Mouse (Mus musculus): ENCODE measurements around the gene Plac1. TPM values are rescaled to one million over a fixed set of nuclear protein-coding genes. Genes with fewer than 3 reads are reported as not detected.

Plac1 gene
- polyA plus RNA-seq, 1 experiment from 2014 or later = 5.4 TPM

GRCm38 (mm10) chrX:53237971-53238370, 1.9 kb downstream of the Plac1 start:
- Histone ChIP-seq H3K36me3 (ENCODE audit: control insufficient read depth, insufficient read depth, low read length) (no peaks in the 10 kb centered on the region), H3K27ac (ENCODE audit: low read depth, low read length) (no peak overlapping the region), H3K9me3 (ENCODE audit: control insufficient read depth, low read length) (no peaks in the 10 kb centered on the region), H3K27me3 (ENCODE audit: control insufficient read depth, insufficient read depth, low read length) (no peaks in the 10 kb centered on the region), H3K4me3 (ENCODE audit: low read length) (no peak overlapping the region), H3K9ac (ENCODE audit: low read depth, low read length) (no peak overlapping the region), H3K4me1 (ENCODE audit: control insufficient read depth, insufficient read depth, low read length) (no peaks in the 10 kb centered on the region), H3K4me2 (replicated peaks; ENCODE audit: low read depth, low read length) (no peak overlapping the region)
- no peak for ATAC-seq (ENCODE audit: low FRiP score, low TSS enrichment)
- WGBS = 19% methylated on average over 2 of the region's 2 CpGs

DNA sequence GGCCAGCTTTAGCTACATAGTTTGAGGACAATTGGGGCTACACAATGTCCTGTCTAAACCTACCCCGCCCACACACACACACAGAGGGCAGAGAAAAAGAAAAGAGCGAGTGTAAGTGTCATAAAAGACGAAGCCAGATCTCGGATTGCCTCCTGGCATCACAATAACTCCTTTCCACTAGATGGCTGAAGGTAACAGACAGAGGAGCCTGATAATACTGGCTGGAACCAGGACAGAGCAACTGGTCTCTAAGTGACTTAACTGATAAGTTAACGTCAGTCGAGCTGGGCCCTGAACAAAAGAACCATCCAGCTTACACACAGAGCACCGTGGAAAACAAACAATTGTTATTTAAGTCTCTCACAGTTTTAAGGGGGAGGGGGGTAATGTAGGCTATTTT, 3.5 kb downstream of the Plac1 start:
- no peaks in the 10 kb centered on the region for H3K27me3 ChIP-seq (ENCODE audit: control insufficient read depth, insufficient read depth, low read length)
- 47% methylated on average over 7 of the region's 7 CpGs for WGBS
- no peak overlapping the region for H3K4me3 ChIP-seq (ENCODE audit: low read length)
- no peak for ATAC-seq (ENCODE audit: low FRiP score, low TSS enrichment)
- no peak overlapping the region for H3K4me2 ChIP-seq (replicated peaks; ENCODE audit: low read depth, low read length)
- H3K9me3 ChIP-seq (ENCODE audit: control insufficient read depth, low read length) = no peaks in the 10 kb centered on the region
- H3K4me1 ChIP-seq (ENCODE audit: control insufficient read depth, insufficient read depth, low read length) = no peaks in the 10 kb centered on the region
- no peak overlapping the region for H3K9ac ChIP-seq (ENCODE audit: low read depth, low read length)
- no peaks in the 10 kb centered on the region for H3K36me3 ChIP-seq (ENCODE audit: control insufficient read depth, insufficient read depth, low read length)
- H3K27ac ChIP-seq (ENCODE audit: low read depth, low read length) = no peak overlapping the region

DNA sequence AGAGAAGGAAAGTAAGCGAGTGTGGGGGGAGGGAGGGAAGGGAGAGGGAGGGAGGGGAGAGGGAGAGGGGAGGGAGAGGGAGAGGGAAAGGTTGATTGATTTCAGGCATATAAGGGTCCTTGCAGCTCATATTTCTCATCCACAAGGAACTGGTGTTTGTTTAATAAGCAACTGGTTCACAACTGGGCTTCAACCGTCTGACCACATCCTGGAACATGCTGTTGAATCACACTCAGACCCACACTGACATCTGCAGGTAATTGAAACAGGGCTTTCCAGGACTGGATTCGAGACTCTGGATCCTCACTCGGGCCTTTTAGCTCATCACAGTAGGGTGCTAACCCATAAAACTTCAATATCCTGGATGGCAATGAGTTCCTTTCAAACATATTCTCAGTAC, 6.2 kb downstream of the Plac1 start:
- WGBS = 23% methylated on average over 3 of the region's 4 CpGs
- Histone ChIP-seq H3K36me3 (ENCODE audit: control insufficient read depth, insufficient read depth, low read length) (no peaks in the 10 kb centered on the region), H3K4me3 (ENCODE audit: low read length) (no peak overlapping the region), H3K9me3 (ENCODE audit: control insufficient read depth, low read length) (no peaks in the 10 kb centered on the region), H3K27me3 (ENCODE audit: control insufficient read depth, insufficient read depth, low read length) (no peaks in the 10 kb centered on the region), H3K9ac (ENCODE audit: low read depth, low read length) (no peak overlapping the region), H3K4me1 (ENCODE audit: control insufficient read depth, insufficient read depth, low read length) (no peaks in the 10 kb centered on the region), H3K4me2 (replicated peaks; ENCODE audit: low read depth, low read length) (no peak overlapping the region), H3K27ac (ENCODE audit: low read depth, low read length) (no peak overlapping the region)
- ATAC-seq (ENCODE audit: low FRiP score, low TSS enrichment) = peak; percentile 83

DNA sequence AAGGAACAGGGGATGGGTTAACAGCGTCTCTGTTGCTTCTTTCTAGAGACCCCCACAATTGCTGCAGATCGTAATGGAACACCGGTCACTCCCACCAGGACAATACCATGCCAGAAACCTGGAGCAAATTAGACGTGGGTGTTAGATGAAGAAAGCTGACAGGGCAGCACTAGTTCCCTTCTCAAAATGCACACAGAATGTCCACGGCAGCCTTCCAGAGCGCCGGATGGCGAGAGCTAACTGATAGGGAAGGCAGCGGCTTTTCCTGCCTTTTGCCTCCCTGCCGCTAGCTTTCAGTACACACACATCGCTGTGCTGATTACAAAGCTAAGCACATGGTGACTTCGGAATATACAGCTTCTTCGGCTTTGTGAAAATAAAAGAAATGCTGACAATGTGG, 7.9 kb downstream of the Plac1 start:
- Histone ChIP-seq H3K4me2 (replicated peaks; ENCODE audit: low read depth, low read length) (peak overlapping the region; percentile 35), H3K4me3 (ENCODE audit: low read length) (peak overlapping the region; percentile 20; the same call in 1 of the 2 replicates), H3K9me3 (ENCODE audit: control insufficient read depth, low read length) (no peaks in the 10 kb centered on the region), H3K27ac (ENCODE audit: low read depth, low read length) (peak overlapping the region; percentile 51; the same call in 1 of the 2 replicates), H3K27me3 (ENCODE audit: control insufficient read depth, insufficient read depth, low read length) (no peaks in the 10 kb centered on the region), H3K4me1 (ENCODE audit: control insufficient read depth, insufficient read depth, low read length) (no peaks in the 10 kb centered on the region), H3K36me3 (ENCODE audit: control insufficient read depth, insufficient read depth, low read length) (no peaks in the 10 kb centered on the region), H3K9ac (ENCODE audit: low read depth, low read length) (peak overlapping the region; percentile 42; the same call in 1 of the 2 replicates)
- no peak for ATAC-seq (ENCODE audit: low FRiP score, low TSS enrichment)
- WGBS = 40% methylated on average over 13 of the region's 13 CpGs

DNA sequence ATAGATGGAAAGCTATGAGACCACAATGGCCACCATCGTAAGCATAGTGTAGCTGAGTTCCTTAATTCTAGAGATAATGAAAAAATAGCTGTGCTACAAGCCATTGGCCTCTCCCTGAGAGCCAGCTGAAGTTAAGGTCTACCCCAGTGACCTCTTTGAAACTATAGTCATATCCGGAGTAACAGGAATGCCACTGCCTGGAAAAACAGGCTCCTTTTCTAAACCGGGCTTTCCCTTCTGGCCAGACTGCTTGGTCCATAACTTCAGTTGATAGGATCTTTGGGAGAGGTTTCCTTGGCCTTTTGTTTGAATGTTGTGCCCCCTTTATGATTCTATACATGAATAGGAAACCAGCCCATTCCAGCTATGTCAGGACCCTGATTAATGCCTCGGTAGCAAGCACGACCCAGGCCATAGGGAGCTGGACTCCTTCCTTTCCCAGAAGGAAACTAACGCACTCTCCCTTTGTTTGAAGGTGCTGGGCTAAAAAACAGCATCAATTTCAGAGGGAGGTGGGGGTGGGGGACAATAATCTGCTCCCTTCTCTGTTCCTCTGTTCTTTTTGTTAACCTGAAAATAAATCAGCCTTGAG, 15.5 kb downstream of the Plac1 start:
- H3K27ac ChIP-seq (ENCODE audit: low read depth, low read length) = peak overlapping the region; percentile 30; the same call in 1 of the 2 replicates

DNA sequence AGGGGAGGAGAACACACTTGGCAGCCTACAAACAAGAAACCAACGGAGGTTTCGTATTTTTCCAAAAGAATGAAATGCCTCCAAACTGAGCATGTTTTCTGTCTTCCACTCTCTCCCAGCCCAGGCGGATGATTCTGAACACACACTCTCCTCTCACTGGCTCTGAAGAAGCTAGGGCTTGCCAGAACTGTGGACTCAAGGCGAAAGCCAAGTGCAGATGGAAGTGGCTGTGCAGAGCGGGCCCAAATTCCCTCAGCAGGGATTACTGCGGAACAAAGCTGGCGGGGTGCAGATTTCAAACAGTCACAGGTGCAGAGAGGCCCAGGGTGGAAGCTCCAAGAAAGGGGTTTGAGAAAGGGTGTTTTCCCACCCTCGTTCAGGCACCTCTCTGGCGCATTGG, 19.1 kb downstream of the Plac1 start:
- no peak for ATAC-seq (ENCODE audit: low FRiP score, low TSS enrichment)

More for the DNA sequence above, 15.5 kb downstream of the Plac1 start:
- ATAC-seq (ENCODE audit: low FRiP score, low TSS enrichment) = peak; percentile 52; the same call in 1 of the 2 replicates
- no peaks in the 10 kb centered on the region for H3K4me1 ChIP-seq (ENCODE audit: control insufficient read depth, insufficient read depth, low read length)
- no peak overlapping the region for H3K9ac ChIP-seq (ENCODE audit: low read depth, low read length)
- no peaks in the 10 kb centered on the region for H3K9me3 ChIP-seq (ENCODE audit: control insufficient read depth, low read length)
- H3K36me3 ChIP-seq (ENCODE audit: control insufficient read depth, insufficient read depth, low read length) = no peaks in the 10 kb centered on the region
- no peak overlapping the region for H3K4me2 ChIP-seq (replicated peaks; ENCODE audit: low read depth, low read length)
- 42% methylated on average over 6 of the region's 6 CpGs for WGBS
- H3K4me3 ChIP-seq (ENCODE audit: low read length) = no peak overlapping the region
- no peaks in the 10 kb centered on the region for H3K27me3 ChIP-seq (ENCODE audit: control insufficient read depth, insufficient read depth, low read length)

DNA sequence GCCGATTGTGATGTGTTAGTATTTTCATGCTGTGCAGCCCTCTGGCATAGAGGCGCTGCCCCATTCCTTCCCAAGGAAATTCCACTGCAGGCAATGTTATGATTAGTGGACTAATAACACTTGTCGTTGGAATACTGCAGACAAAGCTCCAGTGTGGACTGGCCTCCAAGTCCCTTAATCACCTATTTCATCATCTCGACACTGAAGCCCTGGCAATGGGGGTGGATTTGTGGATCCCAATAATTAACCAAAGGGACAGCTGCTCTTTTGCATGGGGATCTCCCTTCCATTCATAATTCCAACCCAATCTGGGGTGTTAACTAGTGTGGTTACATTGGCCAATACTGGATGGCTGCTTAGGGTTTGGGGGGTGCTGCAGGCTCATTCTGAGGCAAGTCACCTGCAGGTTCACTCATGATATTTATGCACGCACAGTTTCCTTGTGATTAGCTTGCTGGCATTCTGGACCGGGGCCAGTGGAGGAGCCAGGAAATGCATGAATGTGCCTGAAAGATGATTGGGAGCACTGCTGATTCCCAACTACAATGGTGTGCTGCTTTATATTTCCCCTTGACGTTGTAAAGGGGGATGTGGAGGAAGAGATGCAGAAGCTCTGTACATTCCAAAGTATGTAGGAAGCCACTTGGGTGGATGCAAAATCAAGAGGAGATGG, 25.2 kb downstream of the Plac1 start:
- no peak overlapping the region for H3K4me3 ChIP-seq (ENCODE audit: low read length)
- 63% methylated on average over 7 of the region's 7 CpGs for WGBS
- ATAC-seq (ENCODE audit: low FRiP score, low TSS enrichment) = no peak

More for the DNA sequence above, 19.1 kb downstream of the Plac1 start:
- H3K36me3 ChIP-seq (ENCODE audit: control insufficient read depth, insufficient read depth, low read length) = no peaks in the 10 kb centered on the region
- H3K4me2 ChIP-seq (replicated peaks; ENCODE audit: low read depth, low read length) = no peak overlapping the region
- WGBS = 86% methylated on average over 9 of the region's 9 CpGs
- no peaks in the 10 kb centered on the region for H3K9me3 ChIP-seq (ENCODE audit: control insufficient read depth, low read length)
- no peak overlapping the region for H3K9ac ChIP-seq (ENCODE audit: low read depth, low read length)
- H3K27me3 ChIP-seq (ENCODE audit: control insufficient read depth, insufficient read depth, low read length) = no peaks in the 10 kb centered on the region
- H3K4me1 ChIP-seq (ENCODE audit: control insufficient read depth, insufficient read depth, low read length) = no peaks in the 10 kb centered on the region
- no peak overlapping the region for H3K27ac ChIP-seq (ENCODE audit: low read depth, low read length)
- no peak overlapping the region for H3K4me3 ChIP-seq (ENCODE audit: low read length)

GRCm38 (mm10) chrX:53213838-53214237, 26.1 kb downstream of the Plac1 start:
- peaks cover 13% of the 10 kb centered on the region; the same call in 1 of the 2 replicates for H3K4me1 ChIP-seq (ENCODE audit: control insufficient read depth, insufficient read depth, low read length)
- no peaks in the 10 kb centered on the region for H3K27me3 ChIP-seq (ENCODE audit: control insufficient read depth, insufficient read depth, low read length)
- no peak overlapping the region for H3K4me2 ChIP-seq (replicated peaks; ENCODE audit: low read depth, low read length)
- WGBS = 72% methylated on average over 2 of the region's 2 CpGs
- no peak overlapping the region for H3K9ac ChIP-seq (ENCODE audit: low read depth, low read length)
- no peaks in the 10 kb centered on the region for H3K36me3 ChIP-seq (ENCODE audit: control insufficient read depth, insufficient read depth, low read length)
- no peak overlapping the region for H3K4me3 ChIP-seq (ENCODE audit: low read length)
- no peaks in the 10 kb centered on the region for H3K9me3 ChIP-seq (ENCODE audit: control insufficient read depth, low read length)
- H3K27ac ChIP-seq (ENCODE audit: low read depth, low read length) = no peak overlapping the region
- no peak for ATAC-seq (ENCODE audit: low FRiP score, low TSS enrichment)

More for the DNA sequence above, 25.2 kb downstream of the Plac1 start:
- Histone ChIP-seq H3K4me1 (ENCODE audit: control insufficient read depth, insufficient read depth, low read length) (peaks cover 13% of the 10 kb centered on the region; the same call in 1 of the 2 replicates), H3K27ac (ENCODE audit: low read depth, low read length) (no peak overlapping the region; the same call in 1 of the 2 replicates), H3K9me3 (ENCODE audit: control insufficient read depth, low read length) (no peaks in the 10 kb centered on the region), H3K36me3 (ENCODE audit: control insufficient read depth, insufficient read depth, low read length) (no peaks in the 10 kb centered on the region), H3K4me2 (replicated peaks; ENCODE audit: low read depth, low read length) (no peak overlapping the region), H3K9ac (ENCODE audit: low read depth, low read length) (no peak overlapping the region), H3K27me3 (ENCODE audit: control insufficient read depth, insufficient read depth, low read length) (no peaks in the 10 kb centered on the region)

DNA sequence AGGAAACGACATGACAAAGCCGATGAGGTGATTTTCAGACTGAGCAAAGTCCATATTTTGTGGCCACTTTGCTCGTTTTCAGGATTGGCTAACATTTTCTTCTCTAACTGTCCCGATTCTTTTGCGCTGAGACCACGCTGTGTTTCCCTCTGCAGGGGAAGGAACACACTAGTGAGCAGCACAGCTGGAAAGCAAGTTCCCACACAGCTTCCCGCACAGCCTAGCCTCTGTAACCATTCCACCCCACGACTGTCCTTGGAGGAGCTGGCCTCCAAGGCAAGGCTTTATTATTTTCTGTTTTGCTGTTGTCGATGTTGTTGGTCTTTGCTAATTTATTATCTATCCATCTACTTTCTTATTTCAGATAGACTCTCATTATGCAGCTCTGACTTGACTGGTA, 27.4 kb downstream of the Plac1 start:
- no peak overlapping the region for H3K4me2 ChIP-seq (replicated peaks; ENCODE audit: low read depth, low read length)
- WGBS = 46% methylated on average over 9 of the region's 9 CpGs
- H3K4me1 ChIP-seq (ENCODE audit: control insufficient read depth, insufficient read depth, low read length) = peaks cover 13% of the 10 kb centered on the region; the same call in 1 of the 2 replicates
- no peak overlapping the region for H3K4me3 ChIP-seq (ENCODE audit: low read length)
- H3K27ac ChIP-seq (ENCODE audit: low read depth, low read length) = peak overlapping the region; percentile 66; the same call in 1 of the 2 replicates
- H3K9ac ChIP-seq (ENCODE audit: low read depth, low read length) = no peak overlapping the region
- no peaks in the 10 kb centered on the region for H3K9me3 ChIP-seq (ENCODE audit: control insufficient read depth, low read length)
- no peaks in the 10 kb centered on the region for H3K36me3 ChIP-seq (ENCODE audit: control insufficient read depth, insufficient read depth, low read length)
- H3K27me3 ChIP-seq (ENCODE audit: control insufficient read depth, insufficient read depth, low read length) = no peaks in the 10 kb centered on the region
- no peak for ATAC-seq (ENCODE audit: low FRiP score, low TSS enrichment)

All from kidney, embryonic 14.5 days (tissue).